9 mouse cellular contexts compared by ENCODE assay signal in the genomic region with DNA sequence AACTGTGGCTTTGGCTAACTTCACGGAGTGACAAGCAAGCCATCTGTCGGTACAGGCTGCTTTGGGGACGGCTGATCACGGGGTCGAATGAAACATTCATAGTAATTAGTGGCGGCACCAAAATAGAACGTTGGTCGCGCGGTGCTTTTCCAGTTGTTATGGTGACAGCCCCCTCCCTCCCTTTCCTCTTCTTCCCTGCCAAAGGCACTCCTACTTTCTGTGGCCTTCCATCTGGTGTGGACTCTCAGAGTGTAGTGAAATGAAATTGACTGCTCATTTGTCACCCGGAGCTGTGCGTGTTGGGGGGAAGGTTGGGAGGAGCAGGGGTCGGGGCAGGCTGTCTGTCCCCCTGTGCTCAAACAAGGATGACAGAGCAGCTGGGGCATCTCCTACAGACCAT.
A peak's percentile ranks its signal among the peaks of the same experiment; 100 is the strongest.
DNase-seq lines count a peak whose midpoint lies in the region; ATAC-seq and TF ChIP-seq lines count a peak whose summit lies in the region.
"Had no signal": no experiment of that assay in that cellular context is flagged by ENCODE, and none has a peak within 500 bp of the region (broad histone marks: within the 10 kb centered on the region; RNA-seq: fewer than 3 reads in every experiment).

No protein-coding gene starts in this region.

- 30% methylated on average over 13 of the region's 13 CpGs for WGBS in lung, embryonic 14.5 days
- 24% methylated on average over 13 of the region's 13 CpGs for WGBS in kidney, adult 2 months
- WGBS in neural tube, embryonic 15.5 days, result 22% methylated on average over 13 of the region's 13 CpGs

- H3K9ac ChIP-seq in lung, embryonic 14.5 days, result no peak overlapping the region
- no peak overlapping the region for H3K9ac ChIP-seq in neural tube, embryonic 15.5 days (replicated peaks)

- no peaks in the 10 kb centered on the region for H3K36me3 ChIP-seq in lung, embryonic 14.5 days (ENCODE audit: insufficient read depth)
- H3K36me3 ChIP-seq in kidney, adult 2 months (ENCODE audit: control insufficient read depth, insufficient read depth, low read length), result no peaks in the 10 kb centered on the region
- H3K36me3 ChIP-seq in neural tube, embryonic 15.5 days, result no peaks in the 10 kb centered on the region

- no peaks in the 10 kb centered on the region for H3K27me3 ChIP-seq in lung, embryonic 14.5 days (ENCODE audit: insufficient read depth, low read length)
- H3K27me3 ChIP-seq in kidney, adult 2 months (replicated peaks; ENCODE audit: control insufficient read depth, insufficient read depth, low read length), result no peaks in the 10 kb centered on the region; the same call in 1 of the 2 replicates
- no peaks in the 10 kb centered on the region for H3K27me3 ChIP-seq in neural tube, embryonic 15.5 days (replicated peaks)
- H3K27me3 ChIP-seq: CH12.LX had no signal

- H3K27ac ChIP-seq in lung, embryonic 14.5 days (ENCODE audit: low read depth), result no peak overlapping the region
- H3K27ac ChIP-seq in kidney, adult 2 months (ENCODE audit: insufficient read depth, low read depth, low read length), result no peak overlapping the region
- peak overlapping the region; percentile 60 for H3K27ac ChIP-seq in neural tube, embryonic 15.5 days (replicated peaks)

- no peak overlapping the region for H3K4me3 ChIP-seq in lung, embryonic 14.5 days (ENCODE audit: low read depth, low read length)
- no peak overlapping the region for H3K4me3 ChIP-seq in kidney, adult 2 months (ENCODE audit: insufficient read depth, low read depth, low read length)
- no peak overlapping the region for H3K4me3 ChIP-seq in neural tube, embryonic 15.5 days (replicated peaks)

- H3K4me1 ChIP-seq in lung, embryonic 14.5 days (ENCODE audit: insufficient read depth), result no peaks in the 10 kb centered on the region; the same call in 1 of the 2 replicates
- no peaks in the 10 kb centered on the region for H3K4me1 ChIP-seq in kidney, adult 2 months (ENCODE audit: control insufficient read depth, insufficient read depth, low read length)
- H3K4me1 ChIP-seq in neural tube, embryonic 15.5 days, result peaks cover 19% of the 10 kb centered on the region

- intact Hi-C loops in left cerebral cortex, postnatal 10 days (cut with DNase I), result no loop called here

- TF ChIP-seq CTCF in lung, embryonic 14.5 days (IDR thresholded peaks at IDR 0.05; ENCODE audit: low read depth), result no peak
- no peak for TF ChIP-seq CTCF in kidney, adult 2 months (conservative IDR thresholded peaks at IDR 0.05; ENCODE audit: insufficient read depth, insufficient read length, low read depth, low read length)

- no peak for TF ChIP-seq POLR2A in kidney, adult 2 months (IDR thresholded peaks at IDR 0.05; ENCODE audit: low read depth, low read length)

- H3K9me3 ChIP-seq in lung, embryonic 14.5 days (ENCODE audit: low read depth, low read length), result no peaks in the 10 kb centered on the region
- no peaks in the 10 kb centered on the region for H3K9me3 ChIP-seq in neural tube, embryonic 15.5 days (replicated peaks)

- ATAC-seq in lung, embryonic 14.5 days (ENCODE audit: insufficient read depth), result peak; percentile 80
- peak; percentile 76 for ATAC-seq in neural tube, embryonic 15.5 days (ENCODE audit: low FRiP score)

- H3K4me2 ChIP-seq in lung, embryonic 14.5 days, result peak overlapping the region; percentile 20; the same call in 1 of the 2 replicates
- peak overlapping the region; percentile 31 for H3K4me2 ChIP-seq in neural tube, embryonic 15.5 days

- peak; percentile 64 for DNase-seq in lung, embryonic 14.5 days
- DNase-seq in lung, postnatal 25 days (ENCODE audit: low spot score), result no peak
- peak; percentile 76 to 91 for DNase-seq in frontal cortex, postnatal 36 days (ENCODE audit: low spot score in 2 of 2)
- DNase-seq in kidney, adult 2 months, result peak; percentile 13
- peak; percentile 72 to 86 for DNase-seq in left cerebral cortex, postnatal 10 days (ENCODE audit: extremely low spot score in 1 of 2, low spot score in 2 of 2)
- no peak for DNase-seq in natural killer cell, adult 2 months (ENCODE audit: low spot score in 2 of 2)
- no peak for DNase-seq in thymus, postnatal 14 days

Comparison
In these comparisons a context has a peak if more than half of its experiments do, and no peak if none do; other contexts are left out.
1. DNase-seq: peak in lung, embryonic 14.5 days (single experiment), frontal cortex, postnatal 36 days (2 of 2), kidney, adult 2 months (single experiment) and left cerebral cortex, postnatal 10 days (2 of 2); none in lung, postnatal 25 days (single experiment), natural killer cell, adult 2 months (0 of 2) and thymus, postnatal 14 days (single experiment).